Mouse (Mus musculus) ES-Bruce4 (cell line): ENCODE data around the gene Elf1. TPM values are rescaled to one million over a fixed set of nuclear protein-coding genes. Genes with fewer than 3 reads are reported as not detected.
A peak's percentile ranks its signal among the peaks of the same experiment; 100 is the strongest.

ENCODE experiments used
- H3K27ac ChIP-seq: 2 replicates; pipeline ENCODE4 v1.5.1; 2012; ENCODE audit warnings: low read length, inconsistent platforms; ENCODE audit not compliant: insufficient read depth
- H3K27me3 ChIP-seq: 2 replicates; pipeline ENCODE4 v1.6.1; 2012; ENCODE audit warnings: mild to moderate bottlenecking, low read length, inconsistent platforms; ENCODE audit not compliant: control insufficient read depth, poor library complexity, insufficient read depth, severe bottlenecking
- H3K36me3 ChIP-seq: 2 replicates; pipeline ENCODE4 v1.6.1; 2012; ENCODE audit warnings: inconsistent platforms, mild to moderate bottlenecking, low read length, moderate library complexity; ENCODE audit not compliant: control insufficient read depth, poor library complexity, insufficient read depth, severe bottlenecking
- H3K4me1 ChIP-seq: one replicate; pipeline ENCODE4 v1.8.1; 2011; ENCODE audit warnings: low read length; ENCODE audit not compliant: control insufficient read depth, insufficient read depth
- H3K4me3 ChIP-seq: 2 replicates; pipeline ENCODE4 v1.5.1; 2011; ENCODE audit warnings: low read depth, mild to moderate bottlenecking, low read length
- H3K9ac ChIP-seq: 2 replicates; pipeline ENCODE4 v1.6.1; 2012; ENCODE audit warnings: low read depth, mild to moderate bottlenecking, inconsistent platforms; ENCODE audit not compliant: poor library complexity, severe bottlenecking
- H3K9me3 ChIP-seq: replicated peaks from 2 replicates; pipeline ENCODE4 v1.6.1; 2012; ENCODE audit warnings: mild to moderate bottlenecking, low read length, inconsistent platforms; ENCODE audit not compliant: control insufficient read depth, poor library complexity, insufficient read depth, severe bottlenecking
- CTCF ChIP-seq: IDR thresholded peaks from one replicate; pipeline ENCODE4 v1.8.1; 2011; ENCODE audit warnings: low read depth, low read length
- EP300 ChIP-seq: IDR thresholded peaks from 2 replicates; pipeline ENCODE4 v1.6.1; 2011; ENCODE audit warnings: low read depth, low read length; ENCODE audit not compliant: insufficient read depth
- POLR2A ChIP-seq: IDR thresholded peaks from one replicate; pipeline ENCODE4 v1.8.1; 2011; ENCODE audit warnings: low read length; ENCODE audit not compliant: insufficient read depth
- polyA plus RNA-seq: library from polyadenylated mRNA; stranded (reverse); fragments of >200 nt; gene quantifications from 2 replicates; pipeline ENCODE4 v1.2.4, GENCODE M21; 2011; ENCODE audit warnings: low read depth; ENCODE audit not compliant: missing spikeins, insufficient read depth, insufficient read length

Elf1 gene
- polyA plus RNA-seq, 1 experiment: 20.4 TPM

GRCm38 (mm10) chr14:79583526-79584245 lies 102.7 kb downstream of the Elf1 start:
- H3K27ac ChIP-seq: peak overlapping the region; percentile 100

GRCm38 (mm10) chr14:79586499-79587138 lies 105.6 kb downstream of the Elf1 start:
- no peaks in the 10 kb centered on the region for H3K27me3 ChIP-seq
- peaks cover 4% of the 10 kb centered on the region for H3K4me1 ChIP-seq
- peak overlapping the region; percentile 82 for H3K27ac ChIP-seq
- TF ChIP-seq EP300: no peak
- no peak for TF ChIP-seq CTCF
- no peak for TF ChIP-seq POLR2A
- H3K4me3 ChIP-seq: peak overlapping the region; percentile 94
- peak overlapping the region; percentile 83 for H3K9ac ChIP-seq
- no peaks in the 10 kb centered on the region for H3K9me3 ChIP-seq
- no peaks in the 10 kb centered on the region; the same call in 1 of the 2 replicates for H3K36me3 ChIP-seq

More at GRCm38 (mm10) chr14:79583526-79584245, 102.7 kb downstream of the Elf1 start:
- Histone ChIP-seq H3K27me3 (no peaks in the 10 kb centered on the region), H3K9me3 (peaks cover under 1% of the 10 kb centered on the region; the same call in 1 of the 2 replicates), H3K36me3 (no peaks in the 10 kb centered on the region), H3K4me3 (peak overlapping the region; percentile 23; the same call in 1 of the 2 replicates), H3K9ac (peak overlapping the region; percentile 54; the same call in 1 of the 2 replicates), H3K4me1 (peaks cover 4% of the 10 kb centered on the region)
- TF ChIP-seq CTCF: no peak
- peak; percentile 47; the same call in 1 of the 2 replicates for TF ChIP-seq EP300

GRCm38 (mm10) chr14:79587139-79587851 lies 106.3 kb downstream of the Elf1 start, which contains the start of gene Sugt1:
Gene Sugt1 (plus strand): TSS chr14:79587691.
- Histone ChIP-seq H3K4me1 (peaks cover 4% of the 10 kb centered on the region), H3K27ac (peak within 1 kb of the TSS; percentile 82), H3K9me3 (no peaks in the 10 kb centered on the region), H3K36me3 (no peaks in the 10 kb centered on the region; the same call in 1 of the 2 replicates), H3K4me3 (peak within 1 kb of the TSS; percentile 96), H3K27me3 (no peaks in the 10 kb centered on the region), H3K9ac (peak within 1 kb of the TSS; percentile 83)
- TF ChIP-seq CTCF (no peak), EP300 (0 out of 2 replicates have a peak, but pooled peaks have one; percentile 21), POLR2A (peak; percentile 52)

DNA sequence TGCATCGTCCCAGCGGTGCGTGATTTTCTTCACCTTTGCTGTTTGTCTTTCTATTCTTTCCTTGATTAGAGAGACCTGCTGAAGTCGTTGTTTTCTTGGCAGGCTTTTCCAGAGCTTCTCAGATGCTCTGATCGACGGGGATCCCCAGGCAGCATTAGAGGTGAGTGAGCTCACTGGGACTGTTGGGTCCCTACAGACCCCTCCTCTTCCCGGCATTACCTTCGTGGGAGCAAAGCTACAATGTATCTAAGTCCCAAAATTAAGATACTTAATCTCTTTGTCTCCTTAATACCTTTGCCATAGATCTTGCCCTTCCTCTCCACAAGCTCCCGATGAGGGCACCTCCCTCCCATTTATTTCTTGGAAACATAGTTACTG lies 106.8 kb downstream of the Elf1 start:
- Histone ChIP-seq H3K9ac (peak overlapping the region; percentile 75), H3K27ac (peak overlapping the region; percentile 75), H3K4me3 (peak overlapping the region; percentile 96)

GRCm38 (mm10) chr14:79588534-79588951 lies 107.5 kb downstream of the Elf1 start:
- H3K4me3 ChIP-seq: peak overlapping the region; percentile 94
- peak overlapping the region; percentile 46 for H3K27ac ChIP-seq
- peak overlapping the region; percentile 75 for H3K9ac ChIP-seq
- H3K9me3 ChIP-seq: no peaks in the 10 kb centered on the region
- TF ChIP-seq EP300: no peak
- no peak for TF ChIP-seq CTCF
- no peak for TF ChIP-seq POLR2A
- peaks cover under 1% of the 10 kb centered on the region; the same call in 1 of the 2 replicates for H3K36me3 ChIP-seq
- no peaks in the 10 kb centered on the region for H3K4me1 ChIP-seq
- no peaks in the 10 kb centered on the region for H3K27me3 ChIP-seq

More for the DNA sequence above, 106.8 kb downstream of the Elf1 start:
- Histone ChIP-seq H3K36me3 (no peaks in the 10 kb centered on the region; the same call in 1 of the 2 replicates), H3K27me3 (no peaks in the 10 kb centered on the region), H3K9me3 (no peaks in the 10 kb centered on the region), H3K4me1 (peaks cover under 1% of the 10 kb centered on the region)
- TF ChIP-seq POLR2A (no peak), EP300 (no peak), CTCF (no peak)
